Mouse (Mus musculus) G1E (cell line): Measurements from ENCODE around the gene Cbfa2t3.

Experiments used
- CTCF ChIP-seq: IDR thresholded peaks from 2 replicates; pipeline ENCODE4 v1.5.1; 2012; ENCODE audit warnings: low read depth, low read length, inconsistent platforms, mixed read lengths
- GATA1 ChIP-seq: IDR thresholded peaks from 2 replicates; pipeline ENCODE4 v1.6.1; 2012; ENCODE audit warnings: borderline replicate concordance, low read length, inconsistent platforms, mixed read lengths
- POLR2AphosphoS5 ChIP-seq: IDR thresholded peaks from 2 replicates; pipeline ENCODE4 v1.6.1; 2012; ENCODE audit warnings: low read depth, low read length, inconsistent platforms; ENCODE audit not compliant: insufficient replicate concordance
- TAL1 ChIP-seq: conservative IDR thresholded peaks from 2 replicates; pipeline ENCODE4 v1.6.1; 2012; ENCODE audit warnings: low read depth, low read length, inconsistent platforms, mixed read lengths

DNA sequence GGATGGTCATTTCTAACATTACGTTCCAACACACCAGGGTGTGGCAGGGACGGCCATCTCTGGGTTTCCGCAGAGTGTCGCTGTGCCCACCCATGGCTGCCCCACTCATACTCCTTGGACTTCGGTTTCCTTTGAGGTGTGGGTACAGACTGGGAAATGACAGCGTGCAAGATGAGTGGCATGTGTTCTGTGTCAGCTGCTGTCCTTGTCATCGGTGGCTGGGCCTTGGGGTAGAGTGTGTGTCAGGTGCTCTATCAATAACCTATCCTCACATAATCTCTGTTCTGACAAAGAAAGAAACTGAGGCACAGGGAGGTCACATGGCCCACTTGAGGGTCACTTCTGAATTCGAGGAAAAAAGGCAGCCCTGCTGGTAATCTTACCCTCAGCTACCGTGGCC lies 61.7 kb downstream of the Cbfa2t3 start:
- TF ChIP-seq POLR2AphosphoS5 (no peak), CTCF (no peak), GATA1 (no peak), TAL1 (no peak)
